Mouse (Mus musculus) megakaryocyte-erythroid progenitor cell, adult 5-6 weeks (primary cell): ENCODE measurements around the gene Tmem147. TPM values are rescaled to one million over a fixed set of nuclear protein-coding genes. Genes with fewer than 3 reads are reported as not detected.

Source experiments
- total RNA-seq, 2 experiments: library from RNA; stranded (forward) in 1 of 2; stranded (reverse) in 1 of 2; fragments of 200-1000, 215-1000 nt in 1 of 2; fragments of >200 nt in 1 of 2; fragmentation: Nextera tagmentation in 1 of 2; gene quantifications; 2 replicates each; pipeline ENCODE4 v1.2.3; 2014 to 2017

Gene Tmem147
- total RNA-seq, 2 experiments from 2014 or later, result 85.5 to 294 TPM

Other genes starting within 250 kb of the Tmem147 start
Only the 30 nearest of the 33 such genes appear.
- 32.6 and 47.6 TPM in 2 replicates for gene Arhgap33, start 194.5 kb downstream of the Tmem147 start, total RNA-seq (2014; fragmentation: Nextera tagmentation)
- gene Arhgap33, start 194.5 kb downstream of the Tmem147 start, total RNA-seq (2017), result 4.6 and 15.1 TPM in 2 replicates
- gene Hspb6, start 177.4 kb downstream of the Tmem147 start, total RNA-seq (2014; fragmentation: Nextera tagmentation), result 20.8 and 25.3 TPM in 2 replicates
- gene Hspb6, start 177.4 kb downstream of the Tmem147 start, total RNA-seq (2017), result 1.2 and 8.1 TPM in 2 replicates
- gene Proser3, start 177.2 kb downstream of the Tmem147 start, total RNA-seq (2014; fragmentation: Nextera tagmentation), result 16.2 and 17.9 TPM in 2 replicates
- 3.5 and 5.3 TPM in 2 replicates for gene Proser3, start 177.2 kb downstream of the Tmem147 start, total RNA-seq (2017)
- gene Lin37, start 169.7 kb downstream of the Tmem147 start, total RNA-seq (2014; fragmentation: Nextera tagmentation), result 45.8 and 61.6 TPM in 2 replicates
- 13.8 and 28.6 TPM in 2 replicates for gene Lin37, start 169.7 kb downstream of the Tmem147 start, total RNA-seq (2017)
- gene U2af1l4, start 166.2 kb downstream of the Tmem147 start, total RNA-seq (2014; fragmentation: Nextera tagmentation), result 29.4 and 34.6 TPM in 2 replicates
- 79.6 and 83.0 TPM in 2 replicates for gene U2af1l4, start 166.2 kb downstream of the Tmem147 start, total RNA-seq (2017)
- gene Gm49396, start 166.2 kb downstream of the Tmem147 start, total RNA-seq (2014; fragmentation: Nextera tagmentation), result 5.3 and 14.0 TPM in 2 replicates
- gene Gm49396, start 166.2 kb downstream of the Tmem147 start, total RNA-seq (2017), result 1.5 and 7.0 TPM in 2 replicates
- gene Psenen, start 165.9 kb downstream of the Tmem147 start, total RNA-seq (2014; fragmentation: Nextera tagmentation), result 150 and 174 TPM in 2 replicates
- gene Psenen, start 165.9 kb downstream of the Tmem147 start, total RNA-seq (2017), result 99.1 and 117 TPM in 2 replicates
- 3.7 and 11.3 TPM in 2 replicates for gene Igflr1, start 164.1 kb downstream of the Tmem147 start, total RNA-seq (2014; fragmentation: Nextera tagmentation)
- not detected in 2 replicates for gene Igflr1, start 164.1 kb downstream of the Tmem147 start, total RNA-seq (2017)
- 105 and 115 TPM in 2 replicates for gene Kmt2b, start 140.8 kb downstream of the Tmem147 start, total RNA-seq (2014; fragmentation: Nextera tagmentation)
- gene Kmt2b, start 140.8 kb downstream of the Tmem147 start, total RNA-seq (2017), result 17.0 and 17.3 TPM in 2 replicates
- not detected in 2 replicates for gene Zbtb32, start 130.6 kb downstream of the Tmem147 start, total RNA-seq (2014; fragmentation: Nextera tagmentation)
- gene Zbtb32, start 130.6 kb downstream of the Tmem147 start, total RNA-seq (2017), result not detected in 2 replicates
- gene Upk1a, start 116.7 kb downstream of the Tmem147 start, total RNA-seq (2014; fragmentation: Nextera tagmentation), result 0.83 TPM in 1 of 2 replicates, not detected in the other
- gene Upk1a, start 116.7 kb downstream of the Tmem147 start, total RNA-seq (2017), result 0.99 TPM in 1 of 2 replicates, not detected in the other
- gene Cox6b1, start 103.4 kb downstream of the Tmem147 start, total RNA-seq (2014; fragmentation: Nextera tagmentation), result 569 and 755 TPM in 2 replicates
- 427 and 665 TPM in 2 replicates for gene Cox6b1, start 103.4 kb downstream of the Tmem147 start, total RNA-seq (2017)
- gene Etv2, start 93.7 kb downstream of the Tmem147 start, total RNA-seq (2014; fragmentation: Nextera tagmentation), result not detected in 2 replicates
- gene Etv2, start 93.7 kb downstream of the Tmem147 start, total RNA-seq (2017), result not detected in 2 replicates
- gene Rbm42, start 79.2 kb downstream of the Tmem147 start, total RNA-seq (2014; fragmentation: Nextera tagmentation), result 48.3 and 48.6 TPM in 2 replicates
- gene Rbm42, start 79.2 kb downstream of the Tmem147 start, total RNA-seq (2017), result 29.1 and 53.0 TPM in 2 replicates
- gene Haus5, start 64.5 kb downstream of the Tmem147 start, total RNA-seq (2014; fragmentation: Nextera tagmentation), result 32.4 and 43.6 TPM in 2 replicates
- gene Haus5, start 64.5 kb downstream of the Tmem147 start, total RNA-seq (2017), result 17.4 and 24.7 TPM in 2 replicates
- not detected in 2 replicates for gene Pmis2, start 57.9 kb downstream of the Tmem147 start, total RNA-seq (2014; fragmentation: Nextera tagmentation)
- not detected in 2 replicates for gene Pmis2, start 57.9 kb downstream of the Tmem147 start, total RNA-seq (2017)
- gene 2200002J24Rik, start 30.6 kb downstream of the Tmem147 start, total RNA-seq (2014; fragmentation: Nextera tagmentation), result not detected in 2 replicates
- not detected in 2 replicates for gene 2200002J24Rik, start 30.6 kb downstream of the Tmem147 start, total RNA-seq (2017)
- gene Atp4a, start 17.3 kb downstream of the Tmem147 start, total RNA-seq (2014; fragmentation: Nextera tagmentation), result 11.2 and 16.0 TPM in 2 replicates
- 1.4 and 2.9 TPM in 2 replicates for gene Atp4a, start 17.3 kb downstream of the Tmem147 start, total RNA-seq (2017)
- gene Gapdhs, start 14.1 kb upstream of the Tmem147 start, total RNA-seq (2014; fragmentation: Nextera tagmentation), result not detected in 2 replicates
- not detected in 2 replicates for gene Gapdhs, start 14.1 kb upstream of the Tmem147 start, total RNA-seq (2017)
- gene Sbsn, start 21.9 kb upstream of the Tmem147 start, total RNA-seq (2014; fragmentation: Nextera tagmentation), result 3.3 and 4.5 TPM in 2 replicates
- 2.7 and 11.6 TPM in 2 replicates for gene Sbsn, start 21.9 kb upstream of the Tmem147 start, total RNA-seq (2017)
- gene Dmkn, start 34.2 kb upstream of the Tmem147 start, total RNA-seq (2014; fragmentation: Nextera tagmentation), result not detected in 2 replicates
- not detected in 2 replicates for gene Dmkn, start 34.2 kb upstream of the Tmem147 start, total RNA-seq (2017)
- gene Krtdap, start 58.4 kb upstream of the Tmem147 start, total RNA-seq (2014; fragmentation: Nextera tagmentation), result not detected in 2 replicates
- not detected in 2 replicates for gene Krtdap, start 58.4 kb upstream of the Tmem147 start, total RNA-seq (2017)
- 0.20 and 1.1 TPM in 2 replicates for gene Ffar2, start 94.2 kb upstream of the Tmem147 start, total RNA-seq (2014; fragmentation: Nextera tagmentation)
- 1.7 and 12.6 TPM in 2 replicates for gene Ffar2, start 94.2 kb upstream of the Tmem147 start, total RNA-seq (2017)
- gene Ffar3, start 126.6 kb upstream of the Tmem147 start, total RNA-seq (2014; fragmentation: Nextera tagmentation), result not detected in 2 replicates
- not detected in 2 replicates for gene Ffar3, start 126.6 kb upstream of the Tmem147 start, total RNA-seq (2017)
- 0.24 TPM in 1 of 2 replicates, not detected in the other for gene Ffar1, start 132.0 kb upstream of the Tmem147 start, total RNA-seq (2014; fragmentation: Nextera tagmentation)
- not detected in 2 replicates for gene Ffar1, start 132.0 kb upstream of the Tmem147 start, total RNA-seq (2017)
- 4.0 and 8.6 TPM in 2 replicates for gene Cd22, start 150.8 kb upstream of the Tmem147 start, total RNA-seq (2014; fragmentation: Nextera tagmentation)
- gene Cd22, start 150.8 kb upstream of the Tmem147 start, total RNA-seq (2017), result 0.27 TPM in 1 of 2 replicates, not detected in the other
- gene Mag, start 185.3 kb upstream of the Tmem147 start, total RNA-seq (2014; fragmentation: Nextera tagmentation), result 0.83 TPM in 1 of 2 replicates, not detected in the other
- not detected in 2 replicates for gene Mag, start 185.3 kb upstream of the Tmem147 start, total RNA-seq (2017)
- gene Hamp2, start 195.1 kb upstream of the Tmem147 start, total RNA-seq (2014; fragmentation: Nextera tagmentation), result not detected in 2 replicates
- not detected in 2 replicates for gene Hamp2, start 195.1 kb upstream of the Tmem147 start, total RNA-seq (2017)
- not detected in 2 replicates for gene Hamp, start 214.5 kb upstream of the Tmem147 start, total RNA-seq (2014; fragmentation: Nextera tagmentation)
- gene Hamp, start 214.5 kb upstream of the Tmem147 start, total RNA-seq (2017), result not detected in 2 replicates
- 56.5 and 84.3 TPM in 2 replicates for gene Usf2, start 227.3 kb upstream of the Tmem147 start, total RNA-seq (2014; fragmentation: Nextera tagmentation)
- 71.7 and 126 TPM in 2 replicates for gene Usf2, start 227.3 kb upstream of the Tmem147 start, total RNA-seq (2017)